Mouse (Mus musculus) neural tube, embryonic 10.5 days (tissue): Measurements from ENCODE around the gene Prrc2c.
"Not testable (repeated sequence)": the region's sequence is repeated elsewhere in the genome, so short reads cannot be mapped to it uniquely, and the experiment has no call there.

Experiments used
- DNase-seq: peaks from one replicate; pipeline ENCODE4 v3.0.0-alpha.2; 2017; ENCODE audit warnings: low spot score; ENCODE audit errors: extremely low spot score

The Prrc2c gene

GRCm38 (mm10) chr1:162740401-162740835, at the start of gene Prrc2c:
Gene Prrc2c (minus strand): TSS chr1:162740556.
- DNase-seq = peak; percentile 98

GRCm38 (mm10) chr1:162785222-162785621, 44.9 kb upstream of the Prrc2c start:
- no peak for DNase-seq

DNA sequence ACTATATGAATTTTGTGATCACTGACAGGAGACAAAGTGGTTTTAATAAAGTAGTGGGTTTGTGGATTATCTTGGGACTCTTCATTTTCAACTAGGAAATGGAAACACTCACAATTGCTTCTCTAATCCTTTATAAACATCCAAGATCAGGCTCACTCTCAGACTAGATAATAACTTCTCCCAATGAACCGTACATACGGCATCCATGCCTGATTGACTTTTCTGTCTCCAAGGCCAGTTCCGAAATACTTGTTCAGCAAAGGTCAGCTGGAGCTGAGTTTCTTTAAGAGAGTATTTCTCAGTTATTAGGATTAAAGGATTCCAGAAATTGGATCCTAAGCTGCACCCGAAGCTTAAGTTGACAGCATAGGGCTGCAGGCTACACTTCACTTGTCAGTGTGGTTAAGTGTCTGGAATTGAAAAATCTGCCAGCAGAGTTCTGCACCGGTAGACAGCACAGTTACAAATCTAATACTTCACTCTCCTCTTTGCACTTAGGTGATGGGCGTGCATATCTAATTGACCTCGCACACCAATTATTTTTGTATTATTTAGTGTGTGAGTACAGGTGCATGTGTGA, 43.4 kb upstream of the Prrc2c start:
- DNase-seq = no peak

- DNase-seq = not testable (repeated sequence)
Measured at GRCm38 (mm10) chr1:162781035-162781434, 40.7 kb upstream of the Prrc2c start.

DNA sequence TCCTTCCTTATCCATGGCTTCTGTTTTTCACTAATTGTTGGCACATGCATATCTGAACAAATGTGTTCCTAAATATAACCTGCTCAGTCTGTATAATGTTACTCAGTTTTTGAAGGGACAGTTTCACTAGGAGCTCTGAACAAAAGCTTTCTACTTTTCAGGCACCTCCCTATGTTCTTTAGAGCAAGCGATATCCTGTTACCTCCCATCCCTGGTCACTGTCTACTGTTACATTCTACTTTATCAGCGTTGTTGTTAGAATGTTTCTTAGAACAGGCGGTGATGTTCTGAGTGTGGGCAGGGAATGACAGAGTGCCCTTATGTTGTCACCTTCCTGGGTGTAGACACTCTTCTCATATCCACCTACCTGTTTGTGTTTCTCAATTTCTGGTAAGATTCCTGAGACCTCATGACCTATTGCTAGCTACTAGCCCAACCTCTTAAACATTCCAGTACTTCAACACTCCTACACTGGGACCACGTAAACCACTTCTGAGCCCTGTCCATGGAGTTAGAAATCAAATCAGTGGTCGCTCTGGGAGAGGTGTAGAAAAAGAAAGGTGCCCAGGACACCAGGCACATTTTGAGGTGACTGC, 37.7 kb upstream of the Prrc2c start:
- DNase-seq = no peak

- DNase-seq = no peak
Measured at GRCm38 (mm10) chr1:162773661-162774060, 33.3 kb upstream of the Prrc2c start.

DNA sequence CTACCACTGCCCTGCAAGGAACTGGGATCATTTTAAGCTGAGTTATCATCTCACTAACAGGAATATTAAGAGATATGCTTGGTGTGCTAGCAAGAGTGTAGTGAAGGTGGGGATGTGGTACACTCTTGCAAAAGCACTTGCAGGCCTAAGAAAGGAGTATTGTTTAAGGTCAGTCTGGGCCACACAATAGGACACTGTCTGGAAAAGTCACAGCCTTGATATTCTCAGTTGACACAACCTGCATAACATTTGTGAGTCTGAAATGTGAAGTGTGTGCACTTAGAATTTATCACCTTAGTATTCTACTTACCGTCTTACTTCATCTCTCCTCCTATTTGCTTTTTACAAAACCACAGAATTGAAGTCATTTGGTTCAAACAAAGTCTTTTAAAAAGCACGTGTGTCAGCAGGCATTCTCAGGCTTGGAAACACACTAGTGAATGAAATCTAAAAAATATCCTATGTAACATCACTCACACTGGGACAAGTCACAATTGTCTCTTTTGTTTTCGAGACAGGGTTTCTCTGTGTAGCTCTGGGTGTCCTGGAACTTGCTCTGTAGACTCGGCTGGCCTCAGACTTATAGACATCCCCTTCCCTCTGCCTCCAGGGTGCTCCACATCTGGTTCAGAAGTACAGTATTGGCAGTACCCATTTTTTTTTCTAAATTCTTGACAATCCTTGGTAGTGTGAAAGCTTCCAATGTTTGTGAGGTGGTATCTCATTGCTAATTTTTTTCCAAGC, 31.4 kb upstream of the Prrc2c start:
- DNase-seq = no peak

DNA sequence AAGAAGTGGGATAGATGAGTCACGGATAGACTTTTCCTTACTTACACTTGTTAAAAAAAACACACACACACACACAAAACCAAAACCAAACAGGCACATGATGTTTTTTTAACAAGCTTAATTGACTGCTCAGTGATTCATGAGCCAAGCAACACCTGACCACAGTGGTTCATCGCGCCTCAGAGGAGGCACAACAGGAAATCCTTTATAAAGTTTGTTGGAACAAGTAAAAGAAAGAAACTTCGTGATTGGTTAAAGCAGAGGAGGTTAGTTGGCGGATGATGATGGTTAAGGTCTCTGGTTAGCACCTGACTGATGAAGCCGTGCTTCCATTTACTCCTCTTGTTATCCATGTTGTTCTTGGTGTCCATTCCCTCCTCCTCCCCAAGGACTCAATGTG, 11.7 kb upstream of the Prrc2c start:
- DNase-seq = no peak

GRCm38 (mm10) chr1:162749607-162750006, 9.3 kb upstream of the Prrc2c start:
- no peak for DNase-seq

DNA sequence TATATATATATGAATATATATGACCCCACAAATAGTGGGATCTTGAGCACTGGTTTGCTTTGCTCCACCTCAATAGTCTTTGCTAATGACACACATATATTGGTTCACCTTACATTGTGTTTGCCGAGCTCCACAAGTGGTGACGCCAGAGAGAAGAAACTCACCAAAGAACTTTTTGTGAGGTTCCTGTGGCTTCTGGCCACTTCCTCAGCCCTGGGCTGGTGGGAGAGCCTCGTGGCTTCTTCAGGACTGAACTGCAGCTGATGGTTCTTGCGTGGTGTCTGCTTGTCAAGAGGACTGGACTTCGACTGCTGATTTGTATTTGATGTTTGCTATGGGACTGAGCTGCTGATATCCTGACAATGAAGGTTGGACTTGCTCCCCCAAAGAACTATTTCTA, 8.4 kb upstream of the Prrc2c start:
- no peak for DNase-seq

- peak; percentile 63 for DNase-seq
Measured at GRCm38 (mm10) chr1:162739831-162740394, 443 bp downstream of the Prrc2c start.

DNA sequence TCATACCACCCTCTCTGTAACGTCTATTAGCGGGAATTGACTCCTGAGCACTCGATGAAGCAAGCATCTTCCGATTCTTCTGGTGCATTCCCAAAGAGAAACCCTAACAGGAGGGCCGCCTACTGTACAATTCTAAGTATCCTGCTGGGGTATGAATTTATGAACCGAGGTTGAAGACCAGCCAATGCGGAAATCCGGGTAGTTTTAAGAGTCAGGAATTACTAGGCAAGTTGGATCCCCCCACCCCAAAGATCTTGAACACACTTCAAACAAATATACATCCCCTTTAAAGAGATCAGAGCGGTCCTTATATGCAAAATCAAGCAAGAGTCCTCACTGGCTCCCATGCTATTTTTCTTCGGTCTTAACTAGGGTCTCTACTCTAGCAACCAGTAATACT, 950 bp downstream of the Prrc2c start:
- no peak for DNase-seq

- no peak for DNase-seq
Measured at GRCm38 (mm10) chr1:162738472-162738871, 1.9 kb downstream of the Prrc2c start.

DNA sequence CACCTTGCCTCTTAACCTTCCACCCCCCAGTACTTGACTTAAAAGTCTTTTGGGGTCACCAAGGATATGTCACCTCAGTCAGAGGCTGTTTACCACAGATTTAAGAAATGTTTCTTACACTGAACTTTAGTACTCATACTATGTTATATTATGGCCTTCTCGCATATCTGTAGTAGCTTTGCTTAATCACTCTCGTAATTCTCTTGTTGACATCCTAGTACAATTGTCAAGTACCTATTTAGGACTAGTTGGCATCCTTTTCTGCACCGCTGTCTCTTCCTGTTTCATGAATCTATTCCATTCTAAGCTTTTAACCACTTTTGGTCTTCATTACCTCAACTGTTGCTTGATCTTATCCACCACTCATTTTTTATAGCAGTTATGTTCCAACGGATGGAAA, 5.3 kb downstream of the Prrc2c start:
- no peak for DNase-seq

DNA sequence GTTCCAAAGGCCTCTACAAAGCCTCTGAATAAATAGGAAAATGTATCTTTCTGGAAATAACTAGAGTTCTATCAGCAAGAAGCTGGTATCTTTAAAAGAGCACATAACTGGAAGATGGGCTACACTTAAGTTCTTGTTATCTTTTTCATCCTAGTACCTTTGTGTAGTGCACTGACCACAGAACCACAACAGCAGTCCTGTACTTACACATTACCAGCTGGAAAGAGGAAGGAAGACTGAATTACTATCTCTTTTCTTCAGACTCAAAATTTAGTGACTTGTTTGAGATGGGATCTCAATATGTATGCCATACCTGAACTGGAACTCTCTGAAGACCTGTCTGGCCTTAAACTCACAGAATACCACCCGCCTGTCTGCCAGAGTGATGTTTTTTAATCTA, 6.1 kb downstream of the Prrc2c start:
- DNase-seq = no peak

GRCm38 (mm10) chr1:162732041-162732440, 8.3 kb downstream of the Prrc2c start:
- no peak for DNase-seq

DNA sequence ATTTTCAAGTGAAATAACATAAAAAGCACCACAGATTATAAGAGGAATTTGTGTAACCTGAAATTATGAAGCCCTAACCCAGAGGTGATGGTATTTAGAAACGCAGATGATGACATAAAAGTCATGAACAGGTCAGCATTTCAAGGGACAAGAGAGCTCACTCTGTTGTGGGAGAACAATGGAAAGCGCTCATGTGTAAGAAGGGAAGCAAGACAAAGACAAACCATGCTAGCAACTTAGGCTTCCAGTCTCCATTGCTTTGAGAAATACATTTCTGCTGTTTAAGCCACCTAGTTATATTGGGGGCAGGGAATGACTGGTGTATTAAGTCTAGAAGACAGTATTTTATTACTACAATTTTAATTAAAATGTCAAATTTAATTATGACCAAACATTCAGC, 10.9 kb downstream of the Prrc2c start:
- no peak for DNase-seq

DNA sequence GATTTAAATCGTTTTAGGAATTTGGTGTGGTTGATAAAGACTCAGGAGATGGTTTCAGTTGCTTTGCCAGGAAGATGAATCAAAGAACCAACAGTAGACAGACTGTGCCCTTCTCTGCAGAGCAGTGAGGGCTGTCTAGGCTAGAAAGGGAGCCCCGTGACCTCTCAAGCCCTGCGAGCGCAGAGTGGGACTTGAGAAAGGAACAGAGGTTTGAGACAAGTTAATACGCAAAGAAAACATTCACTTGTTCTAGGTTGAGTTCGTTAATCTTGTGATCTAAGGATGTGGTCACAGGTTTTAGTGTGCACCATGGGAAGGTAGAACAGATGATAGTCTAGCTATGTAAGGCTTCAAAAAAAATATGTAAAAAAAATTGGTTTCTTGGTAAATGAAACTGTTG, 12.4 kb downstream of the Prrc2c start:
- DNase-seq = no peak

GRCm38 (mm10) chr1:162723610-162724009, 16.7 kb downstream of the Prrc2c start:
- DNase-seq = no peak

DNA sequence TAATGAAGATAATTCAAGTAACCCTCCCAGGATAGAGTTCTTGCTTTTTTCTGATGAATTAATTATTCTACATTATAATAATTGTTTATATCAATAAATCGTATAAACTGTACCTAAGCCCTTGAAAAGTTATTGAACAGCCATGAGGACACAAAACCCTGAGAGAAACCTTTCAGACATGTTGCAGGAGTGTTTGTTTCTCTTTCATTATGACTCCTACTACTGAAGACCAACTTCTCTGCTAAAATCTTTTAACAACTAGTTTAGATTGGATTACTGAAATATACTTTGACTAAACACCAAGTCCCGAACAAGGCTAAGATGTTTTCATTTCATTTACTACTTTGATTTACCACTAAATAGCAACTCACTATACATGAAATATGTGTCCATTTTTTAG, 19.7 kb downstream of the Prrc2c start:
- DNase-seq = no peak

DNA sequence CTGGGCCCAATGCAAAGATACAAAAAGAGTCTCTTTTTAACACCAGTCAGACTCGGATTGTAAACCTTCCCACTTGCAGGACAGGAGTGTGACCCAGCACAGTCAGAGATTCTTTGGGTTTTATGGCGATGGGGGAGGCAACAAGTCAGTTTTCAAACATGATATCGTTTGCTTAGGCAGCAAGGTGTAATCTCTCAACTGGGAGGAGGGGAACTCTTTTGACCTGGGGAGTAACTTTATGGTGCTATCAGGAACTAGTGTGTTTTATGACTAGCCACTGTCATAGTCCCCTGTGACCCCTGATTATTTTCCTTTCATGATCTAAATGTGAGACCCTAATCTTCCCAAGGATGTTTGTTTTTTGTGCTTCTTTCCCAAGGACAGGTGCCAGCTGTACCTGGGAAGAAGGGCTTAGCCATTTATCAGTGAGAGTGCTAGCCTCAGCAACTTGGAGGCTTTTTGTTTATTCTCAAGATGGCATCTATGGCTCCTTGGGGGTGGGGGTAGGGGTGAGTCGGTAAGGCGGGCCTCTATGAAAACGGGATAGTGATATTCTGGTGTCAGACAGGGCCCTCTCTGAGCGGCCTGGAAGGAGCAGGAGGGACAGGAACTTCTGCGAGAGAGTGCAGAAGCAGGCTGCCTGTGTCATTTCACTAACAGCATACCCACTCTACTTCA, 39.8 kb downstream of the Prrc2c start:
- DNase-seq = no peak

DNA sequence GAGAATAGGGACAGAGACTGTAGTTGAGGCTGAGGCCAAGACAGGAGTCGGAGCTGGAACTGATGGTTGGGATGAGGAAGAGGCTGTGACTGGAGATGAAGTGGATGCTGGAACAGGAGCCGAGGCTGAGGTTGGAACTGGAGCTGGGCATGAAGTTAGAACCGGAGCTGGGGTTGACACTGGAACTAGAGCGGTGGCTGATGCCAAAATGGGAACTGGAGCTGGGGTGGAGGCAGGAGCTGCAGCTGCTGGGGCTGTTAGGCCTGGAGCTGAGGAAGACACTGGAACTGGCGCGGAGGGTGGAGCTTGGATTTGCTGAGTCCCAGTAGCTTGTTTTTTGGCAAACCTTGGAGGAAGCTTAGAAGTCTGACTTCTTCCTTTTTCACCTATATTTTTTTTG, 42.5 kb downstream of the Prrc2c start:
- no peak for DNase-seq
